Mouse (Mus musculus) lung, postnatal 36 days (tissue): Measurements from ENCODE around the gene Tmem184b.

Experiments used
- DNase-seq: peaks from one replicate; pipeline ENCODE4 v3.0.0; 2022; ENCODE audit warnings: mixed read lengths

Tmem184b gene

DNA sequence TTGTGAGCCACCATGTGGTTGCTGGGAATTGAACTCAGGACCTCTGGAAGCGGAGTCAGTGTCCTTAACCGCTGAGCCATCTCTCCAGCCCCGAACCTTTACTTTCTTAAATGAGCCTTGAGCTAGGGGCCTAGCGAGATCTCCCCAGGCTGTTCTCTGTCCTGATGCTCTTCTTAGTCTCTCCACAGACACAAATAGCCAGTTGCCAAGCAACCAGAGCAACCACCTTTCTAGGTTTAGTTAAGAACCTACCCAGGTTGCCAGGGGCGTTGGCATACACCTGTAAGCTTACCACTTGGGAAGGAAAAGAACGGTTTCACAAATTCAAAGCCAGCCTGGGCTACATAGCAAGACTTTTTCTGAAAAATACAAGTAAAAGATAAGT is 73.4 kb downstream of the Tmem184b start:
- peak; percentile 53 for DNase-seq

DNA sequence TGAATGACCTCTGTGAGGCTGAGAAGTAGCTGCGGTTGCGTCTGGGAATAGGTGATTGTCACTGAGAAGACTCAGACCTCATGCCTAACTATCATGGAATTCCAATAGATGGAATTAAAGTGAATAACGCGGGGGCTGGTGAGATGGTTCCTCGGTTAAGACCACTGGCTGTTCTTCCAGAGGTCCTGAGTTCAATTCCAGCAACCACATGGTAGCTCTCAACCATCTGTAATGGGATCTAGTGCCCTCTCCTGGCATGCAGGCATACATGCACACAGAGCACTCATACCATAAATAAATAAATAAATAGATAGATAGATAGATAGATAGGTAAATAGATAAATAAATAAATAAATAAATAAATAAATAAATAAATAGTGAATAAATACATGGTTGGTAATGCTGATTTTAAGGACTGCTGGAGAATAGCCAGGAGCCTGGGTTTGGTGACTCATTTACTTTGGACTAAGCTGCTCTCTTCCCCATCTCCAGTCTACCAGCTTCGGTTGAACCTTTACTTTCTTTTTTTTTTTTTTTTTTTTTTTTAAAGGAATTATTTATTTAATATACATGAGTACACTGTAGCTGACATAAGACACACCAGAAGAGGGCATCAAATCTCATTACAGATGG is 73.9 kb downstream of the Tmem184b start:
- no peak for DNase-seq

DNA sequence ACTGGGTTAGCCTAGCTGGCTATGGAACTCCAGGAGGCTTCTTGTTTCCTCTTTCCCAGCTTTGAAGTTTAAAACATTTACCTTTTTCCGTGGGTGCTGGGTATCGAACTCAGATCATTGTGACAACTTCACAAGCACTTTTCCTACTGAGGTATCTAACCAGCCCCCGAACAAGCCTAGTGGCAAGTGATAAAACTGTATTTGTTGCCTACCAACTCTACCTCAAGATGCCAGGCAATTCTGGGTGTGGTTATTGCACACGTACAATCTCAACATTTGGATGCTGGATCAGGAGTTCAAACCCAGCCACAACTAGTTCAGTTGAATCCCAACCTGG is 74.5 kb downstream of the Tmem184b start:
- no peak for DNase-seq

DNA sequence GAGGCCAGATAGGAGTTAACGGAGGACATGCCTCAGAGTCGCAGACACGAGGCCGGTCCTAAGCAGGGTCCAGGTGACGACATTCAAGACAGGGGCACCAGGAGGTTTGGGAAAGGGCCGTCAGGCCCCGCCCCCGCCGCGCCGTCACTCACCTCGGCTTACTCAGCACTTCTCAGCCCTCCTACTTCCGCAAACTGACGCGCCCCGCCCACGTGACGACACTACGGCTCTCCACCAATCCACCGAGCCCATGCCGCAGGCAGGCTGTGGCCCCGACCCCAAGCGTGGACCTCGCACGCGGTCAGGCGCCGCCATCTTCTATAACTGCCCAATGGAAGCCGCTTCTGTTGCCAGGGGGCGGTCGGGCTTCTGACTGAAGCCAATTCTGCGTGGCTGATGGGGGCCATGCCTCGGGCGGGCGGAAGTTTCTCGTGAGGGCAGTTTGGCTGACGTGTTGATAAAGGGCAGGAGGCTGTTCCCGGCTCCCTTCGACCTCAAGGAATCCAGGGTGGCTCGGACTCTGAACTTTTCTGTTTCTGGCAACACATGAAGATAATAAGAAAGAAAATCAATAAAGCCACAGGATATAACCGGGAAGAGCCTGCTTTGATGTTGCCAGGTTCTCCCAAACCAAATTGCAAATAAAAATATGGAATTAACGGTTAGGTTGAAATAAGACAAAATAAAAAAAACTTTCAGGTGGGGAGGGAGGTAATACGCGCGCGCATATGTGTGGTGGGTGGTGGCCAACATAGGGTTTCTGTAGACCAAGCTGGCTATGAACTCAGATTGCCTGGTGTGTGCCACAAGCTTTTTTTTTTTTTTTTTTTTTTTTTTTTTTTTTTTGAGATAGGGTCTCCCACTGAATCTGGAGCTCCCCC is 75.1 kb downstream of the Tmem184b start, which contains the start of gene Pla2g6:
Gene Pla2g6, minus strand, starts transcription at position 333 of the 881 bp plus-strand sequence.
- DNase-seq = peak; percentile 100

DNA sequence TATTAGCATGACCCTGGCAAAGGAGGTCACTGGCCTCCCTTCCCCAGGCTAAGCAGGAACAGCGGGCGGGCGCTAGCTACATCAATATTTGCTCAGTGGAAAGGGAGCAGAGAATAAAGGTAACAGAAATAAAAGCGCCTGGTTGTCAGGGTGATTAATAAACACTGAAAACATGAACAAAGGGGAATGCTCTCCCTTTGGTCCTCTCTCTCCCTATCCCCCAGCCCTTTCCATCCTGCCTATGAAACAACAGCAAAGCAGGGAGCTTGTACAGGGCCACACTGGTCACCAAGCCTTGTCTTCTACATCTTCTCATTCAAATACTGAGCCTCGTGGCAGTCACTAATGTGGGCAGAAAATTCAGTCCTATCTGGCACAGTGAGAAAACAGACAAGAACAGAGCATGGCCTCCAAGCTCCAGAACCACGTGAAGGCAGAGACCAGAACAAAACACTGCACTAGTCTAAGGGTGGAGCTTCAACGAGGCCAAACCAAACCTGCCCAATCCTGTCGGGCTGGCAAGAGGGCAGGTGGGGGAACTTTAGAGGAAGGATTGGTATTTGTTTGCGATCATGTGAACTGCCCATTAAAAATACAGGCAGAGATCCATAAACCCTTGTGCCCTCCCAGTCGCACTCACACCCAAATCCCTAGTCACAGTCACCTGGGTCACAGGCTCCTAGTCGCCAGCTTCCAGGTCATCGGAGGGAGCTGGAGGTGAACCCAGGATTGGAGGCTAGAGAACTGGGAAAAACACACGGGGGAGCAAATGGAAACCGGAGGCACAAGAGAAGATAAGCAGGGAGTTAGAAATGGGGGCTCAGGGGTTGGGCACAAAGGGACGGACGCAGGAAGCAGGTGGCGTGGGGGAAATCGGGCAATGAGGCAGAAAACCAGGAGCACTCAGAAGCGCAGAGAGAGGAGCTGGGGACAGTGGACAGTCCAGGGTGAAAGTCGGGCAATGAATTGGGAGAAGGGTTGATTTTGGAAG is 76.1 kb downstream of the Tmem184b start:
- DNase-seq = peak; percentile 78

DNA sequence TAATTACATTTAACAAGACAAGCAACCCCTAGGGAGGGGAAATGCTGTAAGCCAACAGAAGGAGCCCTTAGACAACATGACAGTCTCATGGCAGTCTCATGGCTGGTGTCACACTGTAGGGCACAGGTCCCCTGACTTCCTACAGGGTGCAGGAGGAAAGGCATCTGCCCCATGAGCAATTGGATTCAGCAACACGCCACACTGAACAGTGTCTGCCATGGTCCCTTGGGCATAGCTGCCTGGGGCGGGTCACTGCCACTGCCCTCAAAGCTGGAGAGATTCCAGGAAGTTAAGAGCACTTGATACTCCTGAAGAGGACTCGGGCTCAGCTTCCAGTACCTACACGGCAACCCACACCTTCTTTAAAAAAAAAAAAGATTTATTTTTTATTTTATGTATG is 77.1 kb downstream of the Tmem184b start:
- peak; percentile 84 for DNase-seq

DNA sequence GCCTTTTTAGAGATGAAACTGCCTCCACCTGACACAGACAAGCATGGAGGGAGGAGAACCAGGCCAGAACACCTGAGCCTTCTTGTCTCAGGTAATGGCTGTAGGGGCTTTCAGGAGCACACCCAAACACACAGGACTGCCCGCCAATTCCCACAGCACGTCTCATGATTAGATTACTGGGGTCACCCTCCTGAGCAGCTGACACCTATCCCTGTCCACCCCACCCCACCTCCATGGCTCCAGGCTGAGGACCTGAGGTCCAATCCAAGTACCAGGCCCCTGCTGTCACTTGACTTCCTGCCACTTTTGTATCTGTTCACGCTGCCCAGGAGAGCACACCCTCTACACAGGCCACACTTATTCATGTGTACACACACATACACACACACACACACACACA is 77.6 kb downstream of the Tmem184b start:
- DNase-seq = no peak

DNA sequence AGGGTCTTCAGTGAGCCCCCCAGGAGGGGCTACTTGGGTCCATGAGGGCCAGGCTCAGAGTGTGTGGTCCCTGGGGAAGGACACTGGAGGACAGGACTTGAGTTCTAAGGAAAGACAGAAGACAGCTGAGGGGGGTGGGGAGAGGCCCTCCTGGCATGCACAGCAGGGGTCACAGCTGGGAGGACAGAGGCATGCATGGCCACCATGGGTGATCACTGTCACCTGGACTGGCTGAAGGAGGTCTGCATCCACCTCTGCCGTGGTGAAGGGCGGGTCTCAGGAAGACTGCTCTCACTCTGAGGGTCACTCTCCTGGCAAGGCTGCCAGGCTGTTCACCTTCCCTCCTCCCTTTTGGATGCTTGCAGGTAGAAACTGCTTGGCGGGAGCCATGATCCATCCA is 79.0 kb downstream of the Tmem184b start:
- no peak for DNase-seq

DNA sequence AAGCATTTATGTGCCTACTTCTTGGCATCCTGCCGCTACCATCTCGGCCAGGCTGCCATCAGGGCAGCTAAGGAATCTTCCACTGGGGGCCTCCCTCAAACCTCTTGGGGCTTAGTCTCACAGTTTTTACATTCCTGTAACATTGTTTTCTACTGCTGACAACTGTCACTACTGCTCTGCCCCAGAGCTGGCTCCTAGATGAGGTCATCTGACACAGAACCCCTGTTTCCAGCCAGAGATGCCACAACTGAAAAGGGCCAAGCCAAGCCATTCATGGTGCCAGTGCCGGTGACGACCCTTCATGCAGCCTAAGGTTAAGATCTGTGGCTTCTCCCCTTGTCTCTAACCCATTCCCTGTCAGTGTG is 79.6 kb downstream of the Tmem184b start:
- DNase-seq = no peak

DNA sequence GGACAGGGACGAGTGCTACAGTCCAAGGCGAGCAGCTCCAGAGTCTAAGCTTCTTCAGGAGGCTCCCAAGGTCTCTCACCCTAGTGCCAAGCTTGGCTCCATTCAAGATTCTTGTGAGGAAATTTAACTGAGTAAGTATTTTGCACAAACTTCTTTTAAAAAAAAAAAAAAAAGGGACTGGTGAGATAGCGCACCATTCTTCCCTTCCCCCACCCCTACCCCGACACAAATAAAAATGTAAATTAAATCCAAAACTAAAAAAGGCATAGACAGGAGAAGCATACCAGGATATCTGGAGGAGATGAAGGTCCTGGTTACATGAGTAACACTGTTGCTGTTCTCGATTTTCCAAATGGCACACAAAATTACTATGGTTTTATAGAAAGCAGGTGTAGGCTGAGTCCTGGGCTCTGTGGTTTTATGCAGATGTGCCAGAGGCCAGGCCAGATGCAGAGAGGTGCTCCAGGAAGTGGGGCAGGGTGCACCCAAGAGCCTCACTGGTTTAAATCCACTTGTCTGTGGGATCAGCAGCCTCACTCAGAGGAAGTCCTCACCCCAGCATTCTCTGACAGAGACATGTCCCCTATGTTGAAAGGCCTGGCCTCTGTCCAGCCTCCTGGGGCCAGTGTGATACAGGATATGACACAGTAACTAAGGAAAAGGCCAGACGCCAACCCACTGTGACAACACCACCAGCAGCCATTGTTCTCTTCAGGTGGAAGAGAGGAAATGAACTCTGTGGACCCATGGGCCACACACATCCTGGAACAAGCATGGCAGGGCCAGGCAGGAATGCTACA is 80.2 kb downstream of the Tmem184b start:
- peak; percentile 97 for DNase-seq

DNA sequence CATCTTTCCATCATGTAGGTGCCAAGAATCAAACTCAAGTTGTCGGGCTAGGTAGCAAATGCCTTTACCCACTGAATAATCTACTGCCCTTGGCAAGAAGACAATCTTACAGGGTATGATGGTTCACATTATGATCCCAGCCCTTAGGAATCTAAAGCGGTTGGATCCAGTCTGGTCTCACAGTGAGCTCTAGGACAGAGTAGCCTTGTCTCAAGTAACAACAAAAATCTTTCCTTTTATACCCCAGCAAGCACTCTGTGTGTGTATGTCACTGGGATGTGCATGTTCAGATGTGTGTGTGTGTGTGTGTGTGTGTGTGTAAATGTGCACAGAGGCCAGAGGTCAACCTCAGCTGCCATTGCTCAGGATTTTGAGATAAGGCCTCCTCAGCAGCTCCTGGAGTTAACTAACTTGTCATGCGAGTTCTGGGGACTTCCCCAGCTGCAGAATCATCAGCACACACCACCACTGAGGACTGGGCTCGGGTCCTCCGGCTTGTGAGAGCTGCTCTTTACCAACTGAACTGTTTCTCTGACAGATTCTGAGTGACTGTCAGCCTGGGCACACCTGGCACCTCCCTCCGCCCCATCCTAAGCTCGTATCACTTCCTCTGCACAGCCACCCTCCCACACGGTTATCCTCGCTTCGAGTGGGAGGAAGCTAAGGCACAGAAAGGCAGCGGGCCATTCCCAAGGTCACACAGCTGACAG is 80.9 kb downstream of the Tmem184b start:
- peak; percentile 38 for DNase-seq

DNA sequence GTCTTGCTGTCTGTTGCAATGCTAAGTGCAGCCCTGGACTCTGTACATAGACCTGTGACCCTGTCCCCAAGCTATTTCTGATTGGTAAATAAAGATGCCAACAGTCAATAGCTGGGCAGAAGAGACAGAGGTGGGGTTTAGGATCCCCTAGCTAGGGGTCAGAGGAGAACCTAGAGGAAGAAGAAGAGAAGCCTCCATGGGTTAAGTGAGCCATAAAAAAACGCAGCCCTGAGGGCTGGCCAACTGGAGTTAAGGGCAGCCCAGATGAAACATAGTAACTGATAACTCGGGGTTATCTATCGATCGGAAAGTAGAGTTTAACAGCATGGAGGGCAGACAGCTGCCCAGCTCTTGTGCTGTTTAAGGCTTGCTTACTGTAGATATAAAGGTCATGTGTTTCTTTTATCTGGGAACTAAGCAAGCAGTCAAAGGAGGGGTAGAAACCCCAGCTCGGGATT is 81.6 kb downstream of the Tmem184b start:
- no peak for DNase-seq

DNA sequence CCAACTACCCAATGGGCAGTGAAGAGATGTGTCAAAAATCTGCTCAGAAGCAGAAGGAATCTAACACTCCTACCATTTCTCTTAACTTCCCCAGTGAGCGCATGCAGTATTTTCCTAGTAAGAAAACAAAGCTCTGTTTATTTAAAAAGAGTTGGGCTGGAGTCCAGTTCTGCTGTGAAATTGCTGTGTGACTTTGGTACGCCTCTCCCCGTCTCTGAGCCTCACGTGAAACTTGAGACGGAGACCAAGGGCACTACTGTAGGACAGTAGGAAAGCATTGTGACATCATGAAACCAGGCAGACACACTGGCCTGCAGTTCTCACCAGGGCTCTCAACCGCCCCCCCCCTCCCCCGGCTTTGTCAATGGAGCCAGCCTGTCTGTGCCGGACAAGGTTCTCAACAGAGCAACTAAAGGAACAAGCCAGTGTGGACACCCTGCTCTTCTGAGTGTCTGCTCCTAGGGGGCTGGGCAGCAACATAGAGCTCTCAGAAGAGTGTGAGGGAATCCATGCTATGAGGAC is 89.5 kb downstream of the Tmem184b start:
- DNase-seq = peak; percentile 30
